Mouse (Mus musculus) cerebellum, postnatal 25 days (tissue): Measurements from ENCODE around the gene Ptafr.

Experiments
- DNase-seq, 2 experiments: peaks; one replicate each; pipeline ENCODE4 v3.0.0; 2021; ENCODE audit warnings: mixed read lengths in 2 of 2

Gene Ptafr

GRCm38 (mm10) chr4:132620134-132620533, 56.3 kb downstream of the Ptafr start:
- DNase-seq = no peak

GRCm38 (mm10) chr4:132621287-132622068, 57.6 kb downstream of the Ptafr start:
- DNase-seq = no peak

GRCm38 (mm10) chr4:132624034-132624657, 60.3 kb downstream of the Ptafr start:
- no peak for DNase-seq

- peak in 1 of 2 experiments; percentile 24 for DNase-seq
Measured at GRCm38 (mm10) chr4:132628830-132629229, 65.0 kb downstream of the Ptafr start.
